Mouse (Mus musculus) embryo, embryonic 10.5 days (tissue): ENCODE measurements around the gene 1700029H14Rik.

Experiments used
- DNase-seq: peaks from one replicate; pipeline ENCODE4 v3.0.0-alpha.2; 2015; ENCODE audit warnings: low spot score

Gene 1700029H14Rik

GRCm38 (mm10) chr8:13504894-13505674 lies 57.2 kb downstream of the 1700029H14Rik start:
- no peak for DNase-seq

GRCm38 (mm10) chr8:13503936-13504606 lies 58.2 kb downstream of the 1700029H14Rik start:
- no peak for DNase-seq

GRCm38 (mm10) chr8:13501221-13501620 lies 61.0 kb downstream of the 1700029H14Rik start:
- no peak for DNase-seq
